Mouse (Mus musculus) right cerebral cortex, adult 18-20 months (tissue): ENCODE data around the gene 1700013G24Rik.
A peak's percentile ranks its signal among the peaks of the same experiment; 100 is the strongest.

ENCODE experiments used
- DNase-seq: peaks from one replicate; pipeline ENCODE4 v3.0.0; 2022; ENCODE audit warnings: mixed read lengths

Gene 1700013G24Rik

DNA sequence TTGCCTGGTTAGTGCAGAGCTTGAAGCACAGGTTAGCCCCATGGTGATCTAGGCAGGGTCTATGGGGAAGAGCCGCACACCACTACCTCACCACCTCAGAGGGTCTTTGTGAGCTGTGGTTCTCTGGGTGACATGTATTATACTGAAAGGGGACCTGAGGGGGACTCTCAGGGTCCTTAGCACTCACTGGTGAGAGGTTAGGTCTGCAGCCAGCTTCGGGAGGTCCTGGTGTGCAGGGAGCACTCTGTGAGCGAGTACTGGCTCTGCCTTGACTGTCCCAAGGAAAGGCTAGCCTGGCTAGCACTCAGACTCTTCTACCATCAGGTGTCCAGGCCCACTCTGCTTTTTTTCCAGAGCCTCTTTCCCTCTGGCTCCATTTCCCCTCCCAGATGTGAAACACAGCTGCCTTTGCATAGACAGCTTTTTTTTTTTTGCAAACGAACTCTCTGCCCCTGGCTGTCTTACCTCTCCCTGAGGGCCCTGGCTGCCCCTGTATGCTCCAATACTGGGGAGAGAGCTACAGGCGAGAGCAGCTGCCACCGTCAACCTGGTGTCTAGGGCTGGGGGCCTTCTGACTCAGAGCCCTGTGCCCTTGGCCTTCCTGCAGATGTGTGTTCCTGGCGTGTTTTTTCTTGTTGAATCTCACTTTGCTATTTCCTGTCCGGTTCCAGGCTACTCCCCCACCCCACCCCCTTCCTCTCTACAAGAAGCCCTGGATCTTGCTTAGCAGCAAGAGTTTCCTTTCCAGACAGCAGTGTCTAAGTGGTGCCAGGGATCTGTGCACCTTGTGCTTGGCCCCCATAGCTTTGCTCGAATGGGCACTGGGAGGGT lies 45.0 kb downstream of the 1700013G24Rik start:
- DNase-seq = no peak

- no peak for DNase-seq
These were observed 45.9 kb downstream of the 1700013G24Rik start for GRCm38 (mm10) chr4:137498882-137499583.

DNA sequence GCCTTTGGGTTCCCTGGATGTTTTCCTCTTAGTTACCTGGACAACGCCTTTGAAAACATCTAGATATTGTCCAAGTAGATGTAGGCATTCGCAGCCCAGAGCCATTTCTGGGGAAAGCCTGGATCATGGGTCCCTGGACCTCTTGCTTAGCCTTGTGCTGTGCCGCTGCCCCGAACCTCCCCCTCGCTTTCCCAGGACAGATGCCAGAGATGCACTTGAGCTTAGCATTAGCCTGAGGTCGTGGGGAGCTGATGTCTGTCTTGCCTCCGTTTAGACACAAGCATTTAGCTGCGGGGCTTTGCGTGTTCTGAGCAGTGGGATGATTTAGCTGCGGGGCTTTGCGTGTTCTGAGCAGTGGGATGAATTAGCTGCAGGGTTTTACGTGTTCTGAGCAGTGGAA lies 47.1 kb downstream of the 1700013G24Rik start:
- no peak for DNase-seq

DNA sequence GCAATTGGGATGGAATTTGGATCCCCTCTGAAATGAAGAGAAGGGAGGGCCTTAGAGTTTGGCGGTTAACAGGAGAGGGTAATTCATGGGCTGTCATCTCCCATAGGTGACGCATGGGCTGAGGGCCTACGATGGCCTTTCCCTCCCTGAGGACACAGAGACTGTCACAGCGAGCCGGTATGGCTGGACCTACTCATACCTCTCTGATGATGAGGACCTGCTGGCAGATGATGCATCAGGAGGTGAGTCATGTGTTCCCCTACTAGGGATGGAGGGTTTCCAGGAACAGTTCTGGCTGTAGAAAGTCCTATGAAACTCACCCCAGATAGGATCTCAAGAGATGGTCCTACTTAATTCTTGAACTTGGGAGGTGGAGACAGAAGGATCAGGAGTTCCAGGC lies 47.9 kb downstream of the 1700013G24Rik start:
- no peak for DNase-seq

GRCm38 (mm10) chr4:137502183-137502582 lies 49.1 kb downstream of the 1700013G24Rik start:
- DNase-seq = no peak

DNA sequence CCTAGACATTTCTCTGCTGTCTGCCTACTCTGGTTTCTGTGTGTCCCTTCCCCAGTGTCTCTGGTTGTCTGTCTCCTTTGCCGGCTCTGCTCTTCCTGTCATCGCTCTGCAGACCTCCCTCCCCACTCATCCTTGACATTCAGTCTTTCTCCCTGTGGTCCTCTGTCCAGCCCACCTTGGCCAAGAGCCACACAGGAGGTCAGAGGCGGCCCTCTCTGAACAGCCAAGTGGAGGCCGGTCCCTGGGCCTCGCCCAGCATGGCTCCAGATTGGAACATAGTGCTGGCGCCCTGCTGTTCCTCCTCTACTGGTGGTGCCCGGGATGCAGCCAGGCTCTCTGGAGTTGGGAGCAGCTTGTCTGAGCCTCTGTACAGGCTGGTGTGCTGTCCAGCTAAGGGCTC lies 49.7 kb downstream of the 1700013G24Rik start:
- DNase-seq = no peak

DNA sequence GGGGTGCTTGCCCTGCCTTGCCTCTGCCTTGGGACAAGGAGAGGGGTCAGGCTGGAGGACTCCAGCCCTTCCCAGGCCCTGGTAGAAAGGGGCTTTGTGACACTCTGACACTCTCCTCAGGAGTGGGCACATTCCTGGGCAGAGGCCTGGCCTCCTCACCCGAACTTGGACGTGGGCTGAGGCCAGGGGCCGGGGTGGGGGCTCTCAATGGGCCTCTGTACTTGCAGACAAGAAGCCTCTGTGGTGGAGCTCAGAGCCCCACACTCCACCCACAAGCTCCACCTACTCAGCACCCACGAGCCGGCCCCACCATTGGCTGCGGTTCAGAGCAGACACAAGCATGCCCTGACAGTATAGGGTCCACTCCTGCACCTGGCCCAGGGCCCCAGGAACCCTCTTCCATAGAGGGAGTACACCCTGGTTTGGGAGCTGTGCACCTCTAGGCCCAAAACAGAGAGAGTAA lies 50.5 kb downstream of the 1700013G24Rik start:
- DNase-seq = peak; percentile 20
